Mouse (Mus musculus): ENCODE results near the gene Frmd6. TPM values are rescaled to one million over a fixed set of nuclear protein-coding genes. Genes with fewer than 3 reads are reported as not detected.

Frmd6 gene
- polyA plus RNA-seq, 1 experiment: 29.9 TPM

DNA sequence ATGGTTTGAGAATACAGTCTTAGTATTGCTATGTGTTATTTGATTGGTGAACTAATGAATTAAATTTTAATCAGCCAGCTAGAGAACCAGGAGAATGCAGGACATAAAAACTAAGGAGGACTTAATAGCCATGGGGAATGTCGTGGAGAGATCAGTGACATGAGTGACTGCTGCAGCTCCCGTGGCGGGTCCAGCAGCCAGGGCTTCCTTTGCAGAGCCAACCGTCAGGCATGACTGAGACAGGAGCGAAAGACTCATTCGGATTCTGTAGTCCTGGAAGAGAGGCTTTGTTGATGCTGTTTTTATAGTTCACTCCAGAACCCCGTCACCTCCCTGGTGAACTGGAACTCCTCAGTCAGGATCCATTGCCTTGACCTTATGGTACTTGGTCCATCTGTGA is 38.0 kb downstream of the Frmd6 start:
- H3K4me3 ChIP-seq (ENCODE audit: insufficient read depth, low read length): no peak overlapping the region
- H3K27ac ChIP-seq (ENCODE audit: insufficient read depth, low read length): no peak overlapping the region
- TF ChIP-seq CTCF (IDR thresholded peaks at IDR 0.05; ENCODE audit: extremely low read depth, insufficient read depth, low read length) (no peak), POLR2A (IDR thresholded peaks at IDR 0.05; ENCODE audit: extremely low read depth, insufficient read depth, low read length) (no peak)
- H3K4me1 ChIP-seq (ENCODE audit: control insufficient read depth, insufficient read depth, low read length): peaks cover 7% of the 10 kb centered on the region

GRCm38 (mm10) chr12:70867780-70868179 is 42.5 kb downstream of the Frmd6 start:
- Histone ChIP-seq H3K27ac (ENCODE audit: insufficient read depth, low read length) (no peak overlapping the region), H3K4me3 (ENCODE audit: insufficient read depth, low read length) (no peak overlapping the region), H3K4me1 (ENCODE audit: control insufficient read depth, insufficient read depth, low read length) (peaks cover 8% of the 10 kb centered on the region)
- TF ChIP-seq POLR2A (IDR thresholded peaks at IDR 0.05; ENCODE audit: extremely low read depth, insufficient read depth, low read length): no peak
- no peak for TF ChIP-seq CTCF (IDR thresholded peaks at IDR 0.05; ENCODE audit: extremely low read depth, insufficient read depth, low read length)

- H3K4me1 ChIP-seq (ENCODE audit: control insufficient read depth, insufficient read depth, low read length): peaks cover 9% of the 10 kb centered on the region
- TF ChIP-seq CTCF (IDR thresholded peaks at IDR 0.05; ENCODE audit: extremely low read depth, insufficient read depth, low read length) (no peak), POLR2A (IDR thresholded peaks at IDR 0.05; ENCODE audit: extremely low read depth, insufficient read depth, low read length) (no peak)
- H3K4me3 ChIP-seq (ENCODE audit: insufficient read depth, low read length): no peak overlapping the region
- H3K27ac ChIP-seq (ENCODE audit: insufficient read depth, low read length): no peak overlapping the region
These were observed 43.1 kb downstream of the Frmd6 start for GRCm38 (mm10) chr12:70868190-70868987.

DNA sequence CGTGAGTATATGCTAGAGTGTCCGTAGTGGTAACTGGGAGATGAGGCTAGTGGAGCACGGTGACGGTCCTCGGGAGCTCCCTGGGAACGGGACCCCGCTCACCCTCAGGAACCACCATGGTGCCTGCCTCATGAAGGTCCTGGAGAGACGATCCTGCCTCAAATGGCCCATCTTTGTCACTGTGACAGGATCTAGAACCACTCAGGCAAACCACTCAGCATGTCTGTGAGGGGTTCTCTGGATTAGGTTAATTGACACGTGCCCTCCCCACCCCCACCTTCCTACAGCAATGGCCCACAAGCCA is 43.6 kb downstream of the Frmd6 start:
- no peak overlapping the region for H3K27ac ChIP-seq (ENCODE audit: insufficient read depth, low read length)
- H3K4me1 ChIP-seq (ENCODE audit: control insufficient read depth, insufficient read depth, low read length): peaks cover 11% of the 10 kb centered on the region
- no peak for TF ChIP-seq POLR2A (IDR thresholded peaks at IDR 0.05; ENCODE audit: extremely low read depth, insufficient read depth, low read length)
- no peak overlapping the region for H3K4me3 ChIP-seq (ENCODE audit: insufficient read depth, low read length)

DNA sequence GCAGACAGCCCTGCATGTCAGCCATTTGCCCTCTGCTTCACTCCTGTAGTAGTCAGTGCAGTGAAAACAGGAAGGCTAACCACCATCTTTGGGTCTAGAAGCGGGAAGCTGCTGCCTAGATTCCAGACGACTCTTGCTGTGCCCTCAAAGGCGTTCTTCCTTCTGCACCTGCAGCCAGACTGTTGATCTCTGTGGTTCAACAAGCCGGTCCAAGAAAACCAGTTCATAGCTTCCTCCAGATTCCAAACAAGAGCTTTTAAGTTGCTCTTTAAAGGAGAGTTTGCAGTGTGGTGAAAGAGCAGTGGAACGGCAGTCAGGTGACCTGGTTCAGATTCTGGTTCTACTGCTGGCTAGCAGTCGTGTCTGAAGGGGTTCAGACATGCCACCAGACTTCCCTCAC is 48.2 kb downstream of the Frmd6 start:
- Histone ChIP-seq H3K27ac (ENCODE audit: insufficient read depth, low read length) (peak overlapping the region; percentile 38; the same call in 1 of the 2 replicates), H3K4me3 (ENCODE audit: insufficient read depth, low read length) (no peak overlapping the region), H3K4me1 (ENCODE audit: control insufficient read depth, insufficient read depth, low read length) (peaks cover 15% of the 10 kb centered on the region)
- TF ChIP-seq CTCF (IDR thresholded peaks at IDR 0.05; ENCODE audit: extremely low read depth, insufficient read depth, low read length) (no peak), POLR2A (IDR thresholded peaks at IDR 0.05; ENCODE audit: extremely low read depth, insufficient read depth, low read length) (no peak)

DNA sequence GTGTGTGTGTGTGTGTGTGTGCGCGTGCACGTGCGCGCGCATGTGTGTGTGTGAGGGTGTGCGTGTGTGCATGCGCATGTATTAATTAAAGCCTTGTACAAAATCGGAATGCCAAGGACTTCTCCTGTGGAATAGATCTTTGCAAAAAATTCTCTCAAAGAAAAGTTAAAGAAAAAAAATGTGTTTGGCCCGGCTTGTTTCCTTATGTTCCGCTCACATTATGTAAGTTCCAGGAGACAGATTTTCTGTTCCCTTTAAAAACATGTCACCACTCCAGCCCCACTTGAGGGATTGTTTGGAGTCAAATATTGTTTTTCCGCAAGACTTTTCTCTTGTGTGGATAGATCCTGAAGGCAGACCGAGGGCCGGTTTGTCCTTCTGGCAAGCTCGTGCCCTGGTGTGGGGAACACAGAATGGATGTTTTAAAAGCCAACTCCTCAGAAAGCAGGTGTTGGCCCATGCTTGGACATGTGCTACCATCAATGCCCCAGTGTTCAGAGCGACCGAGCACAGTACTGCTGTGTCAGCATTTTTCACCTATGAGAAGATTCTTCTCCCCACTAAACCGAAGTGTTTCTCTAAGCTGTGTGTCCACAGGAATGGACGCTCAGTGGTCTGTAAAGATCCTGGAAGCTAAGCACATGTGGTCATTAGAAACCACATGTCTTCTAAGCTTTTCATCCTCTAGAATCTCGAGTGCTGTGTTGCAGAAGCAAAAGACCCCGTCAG is 51.1 kb downstream of the Frmd6 start:
- H3K4me3 ChIP-seq (ENCODE audit: insufficient read depth, low read length): no peak overlapping the region
- no peak for TF ChIP-seq CTCF (IDR thresholded peaks at IDR 0.05; ENCODE audit: extremely low read depth, insufficient read depth, low read length)
- TF ChIP-seq POLR2A (IDR thresholded peaks at IDR 0.05; ENCODE audit: extremely low read depth, insufficient read depth, low read length): no peak
- H3K27ac ChIP-seq (ENCODE audit: insufficient read depth, low read length): 0 out of 2 replicates have a peak overlapping the region, but pooled peaks have one; percentile 51
- H3K4me1 ChIP-seq (ENCODE audit: control insufficient read depth, insufficient read depth, low read length): peaks cover 14% of the 10 kb centered on the region

GRCm38 (mm10) chr12:70877926-70878710 is 52.8 kb downstream of the Frmd6 start:
- Histone ChIP-seq H3K27ac (ENCODE audit: insufficient read depth, low read length) (no peak overlapping the region), H3K4me1 (ENCODE audit: control insufficient read depth, insufficient read depth, low read length) (peaks cover 14% of the 10 kb centered on the region), H3K4me3 (ENCODE audit: insufficient read depth, low read length) (no peak overlapping the region)
- TF ChIP-seq CTCF (IDR thresholded peaks at IDR 0.05; ENCODE audit: extremely low read depth, insufficient read depth, low read length) (no peak), POLR2A (IDR thresholded peaks at IDR 0.05; ENCODE audit: extremely low read depth, insufficient read depth, low read length) (no peak)

- Histone ChIP-seq H3K4me1 (ENCODE audit: control insufficient read depth, insufficient read depth, low read length) (peaks cover 10% of the 10 kb centered on the region), H3K27ac (ENCODE audit: insufficient read depth, low read length) (no peak overlapping the region), H3K4me3 (ENCODE audit: insufficient read depth, low read length) (no peak overlapping the region)
- no peak for TF ChIP-seq POLR2A (IDR thresholded peaks at IDR 0.05; ENCODE audit: extremely low read depth, insufficient read depth, low read length)
- TF ChIP-seq CTCF (IDR thresholded peaks at IDR 0.05; ENCODE audit: extremely low read depth, insufficient read depth, low read length): no peak
These were observed 55.2 kb downstream of the Frmd6 start for GRCm38 (mm10) chr12:70880396-70880975.

GRCm38 (mm10) chr12:70881340-70881739 is 56.0 kb downstream of the Frmd6 start:
- Histone ChIP-seq H3K4me3 (ENCODE audit: insufficient read depth, low read length) (no peak overlapping the region), H3K27ac (ENCODE audit: insufficient read depth, low read length) (no peak overlapping the region), H3K4me1 (ENCODE audit: control insufficient read depth, insufficient read depth, low read length) (peaks cover 8% of the 10 kb centered on the region)
- TF ChIP-seq CTCF (IDR thresholded peaks at IDR 0.05; ENCODE audit: extremely low read depth, insufficient read depth, low read length) (no peak), POLR2A (IDR thresholded peaks at IDR 0.05; ENCODE audit: extremely low read depth, insufficient read depth, low read length) (no peak)

All from cortical plate, adult 2 months (tissue).